In the genomic region with DNA sequence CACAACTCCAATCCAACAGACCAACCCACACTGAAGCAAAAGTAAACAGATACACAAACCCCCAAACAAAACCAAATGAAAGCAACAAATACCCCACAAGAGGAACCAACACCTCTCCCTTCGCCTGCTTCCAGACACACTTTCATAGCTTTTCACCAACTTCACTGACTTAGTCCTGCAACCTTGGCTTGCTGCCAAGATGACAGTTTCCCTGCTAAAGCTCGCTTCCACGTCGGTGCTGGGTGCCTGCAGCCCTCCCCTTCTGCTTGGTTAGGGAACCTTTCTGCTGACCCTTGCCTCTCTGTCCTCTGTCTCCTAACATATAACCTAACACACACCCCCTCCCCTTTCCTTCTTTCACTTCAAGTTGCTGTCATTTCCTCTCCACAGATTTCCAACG, we compare ENCODE assay signal across 8 mouse cellular contexts. TPM values are rescaled to one million over a fixed set of nuclear protein-coding genes. Genes with fewer than 3 reads are reported as not detected.
DNase-seq lines count a peak whose midpoint lies in the region; ATAC-seq and TF ChIP-seq lines count a peak whose summit lies in the region.

No protein-coding gene starts in this region.

- TF ChIP-seq POLR2A in brain, embryonic 14.5 days (IDR thresholded peaks at IDR 0.05; ENCODE audit: borderline replicate concordance, extremely low read depth, insufficient read depth, insufficient read length, poor library complexity, severe bottlenecking) = no peak

- no peaks in the 10 kb centered on the region for H3K27me3 ChIP-seq in heart, embryonic 10.5 days (ENCODE audit: insufficient read depth, poor library complexity, severe bottlenecking)
- no peaks in the 10 kb centered on the region for H3K27me3 ChIP-seq in kidney, embryonic 16.5 days (ENCODE audit: insufficient read depth, low read length)

- H3K9ac ChIP-seq in kidney, embryonic 16.5 days (replicated peaks; ENCODE audit: low read length) = peak overlapping the region; percentile 96; the same call in 1 of the 2 replicates

- 0 out of 2 replicates have a peak, but pooled peaks cover 3% of the 10 kb centered on the region for H3K36me3 ChIP-seq in heart, embryonic 10.5 days
- H3K36me3 ChIP-seq in kidney, embryonic 16.5 days (ENCODE audit: insufficient read depth, low read length) = 0 out of 2 replicates have a peak, but pooled peaks cover 3% of the 10 kb centered on the region

- H3K27ac ChIP-seq in heart, embryonic 10.5 days = no peak overlapping the region
- no peak overlapping the region for H3K27ac ChIP-seq in kidney, embryonic 16.5 days (ENCODE audit: low read length)

- H3K4me3 ChIP-seq in heart, embryonic 10.5 days = peak overlapping the region; percentile 97
- H3K4me3 ChIP-seq in kidney, embryonic 16.5 days (ENCODE audit: low read length) = peak overlapping the region; percentile 100

- H3K4me2 ChIP-seq in kidney, embryonic 16.5 days (replicated peaks; ENCODE audit: low read depth, low read length) = peak overlapping the region; percentile 62

- H3K4me1 ChIP-seq in heart, embryonic 10.5 days = peaks cover 18% of the 10 kb centered on the region
- H3K4me1 ChIP-seq in kidney, embryonic 16.5 days (ENCODE audit: insufficient read depth, low read length) = peaks cover 18% of the 10 kb centered on the region

- no peak for TF ChIP-seq CTCF in brain, embryonic 14.5 days (IDR thresholded peaks at IDR 0.05; ENCODE audit: borderline replicate concordance, extremely low read depth, insufficient read depth, insufficient read length)

- peak; percentile 20 for DNase-seq in cerebellum, adult 11 months
- DNase-seq in 416B (ENCODE audit: low read depth) = peak; percentile 67
- peak; percentile 26 for DNase-seq in brain, embryonic 14.5 days (ENCODE audit: low read depth)
- DNase-seq in heart, embryonic 10.5 days (ENCODE audit: low spot score) = no peak
- DNase-seq in lung, postnatal 36 days = peak; percentile 27
- DNase-seq in testis, postnatal 10 days (ENCODE audit: low spot score) = peak; percentile 68

- ATAC-seq in cerebellum, adult (ENCODE audit: insufficient number of reproducible peaks, low FRiP score, low TSS enrichment) = no peak
- no peak for ATAC-seq in kidney, embryonic 16.5 days (ENCODE audit: low FRiP score, low TSS enrichment)

- WGBS in heart, embryonic 10.5 days = 22% methylated on average over 5 of the region's 5 CpGs
- 18% methylated on average over 5 of the region's 5 CpGs for WGBS in kidney, embryonic 16.5 days

- H3K9me3 ChIP-seq in heart, embryonic 10.5 days = no peaks in the 10 kb centered on the region
- no peaks in the 10 kb centered on the region for H3K9me3 ChIP-seq in kidney, embryonic 16.5 days (ENCODE audit: low read length)

RNA-seq across cellular contexts. Expression of a gene that starts 1.4 kb away (rescaled TPM):
- 10.7 and 15.9 TPM in 2 replicates for polyA plus RNA-seq in brain, embryonic 14.5 days (2012; rRNA removed)
- polyA plus RNA-seq in heart, embryonic 10.5 days (2016; fragmentation: Nextera tagmentation; extraction: Ambion mirVana) = 11.3 and 13.9 TPM in 2 replicates
- polyA plus RNA-seq in kidney, embryonic 16.5 days (2015; fragmentation: Nextera tagmentation; extraction: Ambion mirVana) = 19.0 and 20.9 TPM in 2 replicates
